Mouse (Mus musculus) layer of hippocampus, adult 9-10 months (tissue): ENCODE results near the gene Aff1.

Source experiments
- DNase-seq: peaks from one replicate; pipeline ENCODE4 v3.0.0; 2022; ENCODE audit warnings: low spot score

Gene Aff1

GRCm38 (mm10) chr5:103693041-103693641 is 967 bp downstream of the Aff1 start:
- DNase-seq, result no peak

- no peak for DNase-seq
These were observed 1.9 kb downstream of the Aff1 start for GRCm38 (mm10) chr5:103694094-103694493.

GRCm38 (mm10) chr5:103697875-103698491 is 5.8 kb downstream of the Aff1 start:
- no peak for DNase-seq

DNA sequence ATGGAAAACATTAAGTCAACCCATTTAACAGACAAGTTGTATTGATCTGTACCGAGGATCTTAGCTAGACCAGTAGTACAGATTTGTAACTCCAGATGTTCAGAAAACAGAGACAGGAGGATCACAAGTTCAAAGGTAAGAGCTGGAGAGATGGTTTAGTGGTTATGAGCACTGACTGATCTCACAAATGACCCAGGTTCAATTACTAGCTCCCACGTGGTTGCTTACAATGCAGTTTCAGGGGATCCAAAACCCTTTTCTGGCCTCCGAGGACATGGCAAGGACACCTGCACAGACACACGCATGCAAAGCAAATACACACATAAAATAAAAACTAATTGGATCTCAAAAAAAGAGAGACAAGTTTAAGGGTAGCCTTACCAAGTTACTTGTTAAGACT is 6.4 kb downstream of the Aff1 start:
- no peak for DNase-seq

DNA sequence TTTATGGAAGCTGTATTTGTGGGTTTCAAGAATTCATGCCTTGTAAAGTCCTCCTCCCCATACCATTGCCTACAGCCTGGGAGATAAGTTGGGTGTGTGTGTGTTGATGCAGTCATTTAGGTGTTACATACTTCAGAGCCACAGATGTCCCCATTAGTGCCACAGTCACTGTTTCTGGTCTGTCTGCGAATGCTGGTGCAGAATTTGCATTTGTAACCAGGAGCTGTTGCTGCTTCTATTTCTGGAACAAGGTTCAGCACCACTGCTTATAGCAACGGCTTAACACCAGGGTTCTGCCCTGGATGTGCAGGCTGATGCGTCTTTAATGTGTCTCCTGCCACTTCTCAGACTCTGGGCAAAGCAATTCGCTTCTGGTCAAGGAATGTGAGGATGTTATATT is 7.4 kb downstream of the Aff1 start:
- no peak for DNase-seq

- DNase-seq, result no peak
These were observed 8.5 kb downstream of the Aff1 start for GRCm38 (mm10) chr5:103700661-103701060.

GRCm38 (mm10) chr5:103701466-103701865 is 9.3 kb downstream of the Aff1 start:
- DNase-seq, result no peak

DNA sequence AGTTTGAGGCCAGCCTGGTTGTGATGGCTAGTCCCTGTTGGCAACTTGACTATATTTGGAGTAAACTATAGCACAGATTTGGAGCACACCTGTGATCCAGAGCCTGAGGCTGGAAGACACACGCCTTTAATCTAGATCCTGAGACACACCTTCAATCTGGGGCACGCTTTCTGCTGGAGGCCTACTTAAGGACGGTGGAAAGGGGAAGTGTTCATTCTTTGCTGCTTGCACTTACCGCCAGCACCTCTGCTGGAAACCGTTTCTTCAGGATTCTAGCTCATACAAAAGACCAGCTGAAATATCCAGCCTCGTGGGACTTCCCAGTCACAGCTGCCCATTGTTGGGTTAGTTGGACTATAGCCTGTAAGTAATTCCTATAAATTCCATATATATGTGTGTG is 10.4 kb downstream of the Aff1 start:
- no peak for DNase-seq

- DNase-seq, result no peak
These were observed 13.2 kb downstream of the Aff1 start for GRCm38 (mm10) chr5:103705331-103705730.

- DNase-seq, result no peak
These were observed 13.7 kb downstream of the Aff1 start for GRCm38 (mm10) chr5:103705874-103706273.

DNA sequence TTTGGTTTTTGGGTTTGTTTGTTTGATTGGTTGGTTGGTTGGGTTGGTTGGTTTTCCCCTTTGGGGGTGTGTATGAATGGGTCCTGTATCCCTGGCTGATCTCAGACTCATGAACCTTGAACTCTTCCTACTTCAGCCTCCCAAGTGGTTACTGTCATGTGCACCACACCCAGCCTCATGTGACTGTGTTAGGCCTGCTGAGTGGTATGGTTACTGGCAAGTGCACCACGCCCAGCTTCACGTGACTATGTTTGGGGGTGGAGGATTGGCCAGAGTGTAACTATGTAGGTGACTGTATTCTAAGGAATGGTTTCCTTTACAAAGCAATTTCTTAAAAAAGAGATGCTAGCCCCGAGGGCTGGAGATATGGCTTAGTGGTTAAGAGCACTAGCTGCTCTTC is 16.9 kb downstream of the Aff1 start:
- DNase-seq, result no peak

DNA sequence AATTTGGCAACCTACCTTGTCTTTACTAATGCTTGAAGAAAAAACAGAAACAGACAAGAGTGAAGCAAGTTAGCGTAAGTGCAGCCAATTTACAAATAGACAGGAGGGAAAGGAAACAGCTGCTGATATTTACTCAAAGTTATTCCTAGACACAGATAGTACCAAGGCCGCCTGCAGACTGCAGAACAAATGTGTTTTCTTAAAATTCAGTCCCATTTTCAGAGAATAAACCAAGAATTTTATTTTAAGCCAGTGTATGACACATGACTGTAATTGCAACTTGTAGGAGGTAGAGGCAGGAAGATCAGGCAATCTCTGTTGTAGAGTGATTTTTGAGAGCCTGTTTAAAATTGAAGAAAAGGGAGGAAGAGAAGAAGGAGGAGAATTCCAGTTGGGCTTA is 19.7 kb downstream of the Aff1 start:
- DNase-seq, result no peak

- no peak for DNase-seq
These were observed 21.2 kb downstream of the Aff1 start for GRCm38 (mm10) chr5:103713422-103713821.

GRCm38 (mm10) chr5:103714943-103715342 is 22.8 kb downstream of the Aff1 start:
- no peak for DNase-seq

DNA sequence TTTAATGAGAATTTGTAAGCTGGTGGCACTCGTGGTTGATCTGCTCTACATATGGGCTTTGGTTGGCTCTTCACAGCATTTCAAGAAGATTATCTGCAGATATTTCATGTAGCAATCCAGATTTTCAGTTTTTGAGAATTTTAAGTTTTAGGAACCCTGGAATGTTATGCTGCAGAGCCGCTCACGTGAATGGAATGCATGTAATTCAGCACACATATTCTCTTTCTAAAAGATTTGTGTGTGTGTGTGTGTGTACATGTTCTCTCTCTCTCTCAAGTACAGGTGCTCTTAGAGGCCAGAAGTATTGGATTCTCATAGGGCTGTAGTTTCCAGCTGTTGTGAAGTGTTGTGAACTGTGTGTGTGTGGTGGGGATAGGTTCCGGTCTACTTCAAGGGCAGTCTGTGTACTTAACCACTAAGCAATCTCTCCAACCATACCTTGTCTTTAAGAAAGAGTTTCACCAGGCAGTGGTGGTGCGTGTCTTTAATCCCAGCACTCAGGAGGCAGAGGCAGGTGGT is 24.7 kb downstream of the Aff1 start:
- DNase-seq, result no peak

DNA sequence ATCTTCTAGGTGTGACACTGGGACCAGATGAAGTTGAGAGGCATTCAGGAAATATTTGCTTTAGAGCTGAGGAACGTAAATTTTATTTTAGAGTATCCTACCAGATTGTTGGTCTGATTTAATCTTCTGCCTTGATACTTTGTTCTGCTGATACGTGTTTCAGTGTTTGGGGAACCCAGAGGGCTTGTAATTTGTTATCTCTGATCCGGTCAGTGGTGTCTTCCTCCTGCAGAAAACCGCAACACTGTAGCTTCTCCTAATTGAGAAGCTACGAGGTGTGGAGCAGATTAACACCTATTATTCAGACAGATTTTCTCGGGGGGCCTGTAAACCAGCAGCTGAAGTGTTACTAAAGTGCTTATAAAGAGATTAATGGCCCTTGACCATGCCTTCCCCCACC is 27.0 kb downstream of the Aff1 start:
- DNase-seq, result no peak

- no peak for DNase-seq
These were observed 27.7 kb downstream of the Aff1 start for GRCm38 (mm10) chr5:103719851-103720250.

DNA sequence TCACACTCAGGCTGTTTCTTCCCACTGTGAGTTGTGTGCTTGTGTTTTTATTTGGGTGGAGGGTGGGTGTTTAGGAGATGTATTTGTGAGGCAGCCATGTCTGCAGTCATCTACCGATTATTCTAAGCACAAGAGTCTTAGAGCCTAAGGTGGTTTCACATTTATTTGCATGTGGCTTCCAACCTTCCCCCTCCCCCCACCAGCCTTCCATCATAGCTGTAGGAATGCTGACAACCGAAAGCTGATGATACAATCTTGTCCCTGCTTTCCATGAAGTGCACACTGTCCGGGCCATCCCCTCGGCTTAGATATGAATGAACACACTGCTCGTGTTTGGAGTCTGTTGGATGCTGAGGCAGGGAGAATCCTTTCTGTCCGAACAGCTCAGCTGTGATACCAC is 28.8 kb downstream of the Aff1 start:
- no peak for DNase-seq

- DNase-seq, result no peak
These were observed 29.3 kb downstream of the Aff1 start for GRCm38 (mm10) chr5:103721490-103721889.

DNA sequence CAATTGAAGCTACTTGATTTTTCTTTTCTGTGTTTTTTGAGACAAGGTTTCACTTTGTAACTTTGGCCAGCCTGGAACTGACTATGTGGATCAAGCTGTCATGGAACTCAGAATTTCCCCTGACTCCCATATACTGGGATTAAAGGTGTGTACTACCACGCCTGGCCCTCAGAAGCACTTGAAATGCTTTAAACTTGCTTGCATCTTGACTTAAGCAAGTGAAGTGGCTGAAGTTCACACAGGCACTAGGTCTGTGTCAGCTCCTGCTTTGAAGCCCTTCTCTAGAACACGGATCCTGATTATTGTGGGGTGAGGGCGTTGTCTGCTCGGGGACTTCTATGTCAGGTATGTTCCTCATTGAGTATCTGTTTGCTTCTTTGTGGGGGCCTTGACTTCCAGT is 30.5 kb downstream of the Aff1 start:
- DNase-seq, result no peak

- DNase-seq, result no peak
These were observed 32.2 kb downstream of the Aff1 start for GRCm38 (mm10) chr5:103724384-103724783.

GRCm38 (mm10) chr5:103724823-103725222 is 32.6 kb downstream of the Aff1 start:
- no peak for DNase-seq

DNA sequence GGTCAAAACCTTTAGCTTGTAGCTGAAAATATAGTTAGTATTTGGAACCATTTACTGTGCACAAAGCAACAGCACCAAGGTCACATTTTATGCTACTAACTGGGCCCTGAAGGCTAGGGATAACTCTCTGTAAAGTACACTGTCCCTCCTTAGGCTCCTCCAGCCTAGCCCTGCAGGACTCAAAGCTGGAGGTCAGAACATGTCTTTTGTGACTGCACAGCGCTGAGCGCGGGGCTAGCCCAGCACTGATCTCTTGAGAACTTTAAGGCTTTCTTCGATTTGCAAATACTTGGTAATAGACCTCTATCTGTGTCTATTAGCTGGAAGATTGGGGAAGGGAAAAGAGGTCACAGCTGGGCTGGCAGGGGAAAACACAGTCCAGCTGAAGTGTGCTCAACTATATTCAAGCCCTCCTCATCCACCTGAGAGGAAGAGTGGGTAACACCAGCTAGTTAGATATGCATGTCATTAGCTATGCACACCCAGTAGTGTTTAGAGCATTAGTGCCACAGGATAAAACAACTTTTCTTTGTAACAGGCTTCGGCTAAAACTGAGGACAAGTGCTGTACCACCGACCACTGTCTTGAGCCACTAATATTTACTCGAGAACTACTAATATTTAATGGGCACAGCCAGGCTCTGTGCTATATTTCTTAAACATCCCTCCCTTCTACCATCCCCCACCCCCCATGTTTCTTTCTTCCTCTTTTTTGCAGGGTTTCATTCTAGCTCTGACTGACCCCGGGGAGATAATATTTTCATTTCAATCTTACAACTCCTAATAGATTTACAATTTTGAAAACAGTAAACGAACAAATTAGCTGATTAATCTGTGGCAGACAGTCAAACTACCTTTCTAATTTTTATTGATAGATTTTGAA is 33.3 kb downstream of the Aff1 start:
- no peak for DNase-seq
